Mouse (Mus musculus) urinary bladder, postnatal 14 days (tissue): ENCODE measurements around the gene Cdh13.
"Not testable (repeated sequence)": the region's sequence is repeated elsewhere in the genome, so short reads cannot be mapped to it uniquely, and the experiment has no call there.

Experiments
- DNase-seq: peaks from one replicate; pipeline ENCODE4 v3.0.0; 2021; ENCODE audit warnings: low spot score

The Cdh13 gene

GRCm38 (mm10) chr8:118685863-118686262 lies 402.3 kb downstream of the Cdh13 start:
- no peak for DNase-seq

- DNase-seq: no peak
Observed at GRCm38 (mm10) chr8:118689849-118690248, 406.3 kb downstream of the Cdh13 start.

- no peak for DNase-seq
Observed at GRCm38 (mm10) chr8:118701312-118701880, 417.9 kb downstream of the Cdh13 start.

GRCm38 (mm10) chr8:118709366-118709765 lies 425.8 kb downstream of the Cdh13 start:
- no peak for DNase-seq

- DNase-seq: no peak
Observed at GRCm38 (mm10) chr8:118711631-118712030, 428.1 kb downstream of the Cdh13 start.

GRCm38 (mm10) chr8:118713111-118713510 lies 429.6 kb downstream of the Cdh13 start:
- peak; percentile 4 for DNase-seq

GRCm38 (mm10) chr8:118713596-118713995 lies 430.1 kb downstream of the Cdh13 start:
- DNase-seq: no peak

- DNase-seq: no peak
Observed at GRCm38 (mm10) chr8:118722896-118723295, 439.4 kb downstream of the Cdh13 start.

GRCm38 (mm10) chr8:118725651-118726050 lies 442.1 kb downstream of the Cdh13 start:
- no peak for DNase-seq

- no peak for DNase-seq
Observed at GRCm38 (mm10) chr8:118741781-118742180, 458.2 kb downstream of the Cdh13 start.

- no peak for DNase-seq
Observed at GRCm38 (mm10) chr8:118744991-118745390, 461.5 kb downstream of the Cdh13 start.

GRCm38 (mm10) chr8:118748041-118748604 lies 464.6 kb downstream of the Cdh13 start:
- no peak for DNase-seq

GRCm38 (mm10) chr8:118749191-118749590 lies 465.7 kb downstream of the Cdh13 start:
- no peak for DNase-seq

- DNase-seq: no peak
Observed at GRCm38 (mm10) chr8:118749786-118750185, 466.3 kb downstream of the Cdh13 start.

GRCm38 (mm10) chr8:118753710-118754109 lies 470.2 kb downstream of the Cdh13 start:
- no peak for DNase-seq

GRCm38 (mm10) chr8:118754119-118754518 lies 470.6 kb downstream of the Cdh13 start:
- no peak for DNase-seq

- DNase-seq: not testable (repeated sequence)
Observed at GRCm38 (mm10) chr8:118777507-118777906, 494.0 kb downstream of the Cdh13 start.

- DNase-seq: no peak
Observed at GRCm38 (mm10) chr8:118778374-118778773, 494.8 kb downstream of the Cdh13 start.

- DNase-seq: no peak
Observed at GRCm38 (mm10) chr8:118785646-118786045, 502.1 kb downstream of the Cdh13 start.

- DNase-seq: no peak
Observed at GRCm38 (mm10) chr8:118789649-118790048, 506.1 kb downstream of the Cdh13 start.

- DNase-seq: no peak
Observed at GRCm38 (mm10) chr8:118794886-118795285, 511.4 kb downstream of the Cdh13 start.

GRCm38 (mm10) chr8:118796491-118796890 lies 513.0 kb downstream of the Cdh13 start:
- no peak for DNase-seq

- DNase-seq: no peak
Observed at GRCm38 (mm10) chr8:118797127-118797526, 513.6 kb downstream of the Cdh13 start.

- DNase-seq: no peak
Observed at GRCm38 (mm10) chr8:118803168-118803567, 519.6 kb downstream of the Cdh13 start.
